Mouse (Mus musculus) urinary bladder, postnatal 14 days (tissue): ENCODE data around the gene Cept1.

Experiments
- DNase-seq: peaks from one replicate; pipeline ENCODE4 v3.0.0; 2021; ENCODE audit warnings: low spot score

Gene Cept1

GRCm38 (mm10) chr3:106494417-106494950 lies 53.1 kb downstream of the Cept1 start:
- no peak for DNase-seq

GRCm38 (mm10) chr3:106493882-106494281 lies 53.7 kb downstream of the Cept1 start:
- no peak for DNase-seq

- no peak for DNase-seq
Measured at GRCm38 (mm10) chr3:106493202-106493601, 54.4 kb downstream of the Cept1 start.

- DNase-seq: no peak
Measured at GRCm38 (mm10) chr3:106492723-106493122, 54.9 kb downstream of the Cept1 start.

- peak; percentile 61 for DNase-seq
Measured at GRCm38 (mm10) chr3:106490239-106490638, 57.4 kb downstream of the Cept1 start.

- DNase-seq: no peak
Measured at GRCm38 (mm10) chr3:106487551-106487950, 60.1 kb downstream of the Cept1 start.

- peak; percentile 56 for DNase-seq
Measured at GRCm38 (mm10) chr3:106485810-106486209, 61.8 kb downstream of the Cept1 start.

- no peak for DNase-seq
Measured at GRCm38 (mm10) chr3:106484861-106485260, 62.7 kb downstream of the Cept1 start.

- peak; percentile 60 for DNase-seq
Measured at GRCm38 (mm10) chr3:106483796-106484405, 63.7 kb downstream of the Cept1 start.

GRCm38 (mm10) chr3:106483297-106483696 lies 64.3 kb downstream of the Cept1 start:
- DNase-seq: no peak

GRCm38 (mm10) chr3:106482281-106483081 lies 65.1 kb downstream of the Cept1 start, which contains the start of gene Dennd2d:
Dennd2d (plus strand) TSS chr3:106482405.
- peak; percentile 72 for DNase-seq

- no peak for DNase-seq
Measured at GRCm38 (mm10) chr3:106476863-106477262, 70.7 kb downstream of the Cept1 start.

GRCm38 (mm10) chr3:106474210-106474609 lies 73.4 kb downstream of the Cept1 start:
- no peak for DNase-seq

- DNase-seq: no peak
Measured at GRCm38 (mm10) chr3:106464750-106465149, 82.9 kb downstream of the Cept1 start.

- DNase-seq: no peak
Measured at GRCm38 (mm10) chr3:106462493-106462892, 85.1 kb downstream of the Cept1 start.

GRCm38 (mm10) chr3:106462059-106462470 lies 85.5 kb downstream of the Cept1 start:
- no peak for DNase-seq

GRCm38 (mm10) chr3:106457298-106457869 lies 90.2 kb downstream of the Cept1 start:
- DNase-seq: no peak

- DNase-seq: peak; percentile 8
Measured at GRCm38 (mm10) chr3:106452616-106453015, 95.0 kb downstream of the Cept1 start.
